Mouse (Mus musculus) forebrain, embryonic 10.5 days (tissue): ENCODE results near the gene Cdh23. TPM values are rescaled to one million over a fixed set of nuclear protein-coding genes. Genes with fewer than 3 reads are reported as not detected.

Source experiments
- DNase-seq: peaks from one replicate; pipeline ENCODE4 v3.0.0-alpha.2; 2017; ENCODE audit warnings: low spot score; ENCODE audit errors: extremely low spot score
- H3K27ac ChIP-seq: fragments of 300-500 bp; sonication (generic); 2 replicates; pipeline ENCODE4 v1.5.1; 2016; ENCODE audit warnings: mild to moderate bottlenecking
- H3K27me3 ChIP-seq: fragments of 300-500 bp; sonication (generic); 2 replicates; pipeline ENCODE4 v1.6.1; 2016; ENCODE audit warnings: mild to moderate bottlenecking; ENCODE audit not compliant: poor library complexity, severe bottlenecking
- H3K36me3 ChIP-seq: fragments of 300-500 bp; sonication (generic); replicated peaks from 2 replicates; pipeline ENCODE4 v1.6.1; 2016; ENCODE audit warnings: mild to moderate bottlenecking, moderate library complexity
- H3K4me1 ChIP-seq: fragments of 300-500 bp; sonication (generic); 2 replicates; pipeline ENCODE4 v1.6.1; 2016
- H3K4me3 ChIP-seq: fragments of 300-500 bp; sonication (generic); 2 replicates; pipeline ENCODE4 v1.5.1; 2016; ENCODE audit warnings: mild to moderate bottlenecking, moderate library complexity
- H3K9me3 ChIP-seq: fragments of 300-500 bp; sonication (generic); 2 replicates; pipeline ENCODE4 v1.6.1; 2016; ENCODE audit warnings: mild to moderate bottlenecking, moderate library complexity
- WGBS: fragments of 180-500 bp; shearing (Covaris S2); methylation state at CpG from one replicate; pipeline ENCODE4 v1.1.7; 2016; 5-methylcytosine and 5-hydroxymethylcytosine counted together
- polyA plus RNA-seq: library from polyadenylated mRNA; unstranded; fragments of >200 nt; fragmentation: Nextera tagmentation; extraction: Ambion mirVana; gene quantifications from 2 replicates; pipeline ENCODE4 v1.2.1, GENCODE M21; 2016

The Cdh23 gene
- polyA plus RNA-seq, 1 experiment from 2014 or later, result 0.32 TPM

- 80% methylated on average over 5 of the region's 5 CpGs for WGBS
- H3K4me1 ChIP-seq, result peaks cover 33% of the 10 kb centered on the region
- no peaks in the 10 kb centered on the region for H3K27me3 ChIP-seq
Observed at GRCm38 (mm10) chr10:60371596-60372386, 324.5 kb downstream of the Cdh23 start.

GRCm38 (mm10) chr10:60370601-60371061, 325.7 kb downstream of the Cdh23 start:
- no peak overlapping the region for H3K4me3 ChIP-seq
- H3K36me3 ChIP-seq, result no peaks in the 10 kb centered on the region
- H3K27ac ChIP-seq, result no peak overlapping the region
- no peak for DNase-seq
- H3K4me1 ChIP-seq, result peaks cover 31% of the 10 kb centered on the region
- no peaks in the 10 kb centered on the region for H3K9me3 ChIP-seq
- WGBS, result 78% methylated on average over 5 of the region's 5 CpGs
- H3K27me3 ChIP-seq, result no peaks in the 10 kb centered on the region

More at GRCm38 (mm10) chr10:60371596-60372386, 324.5 kb downstream of the Cdh23 start:
- Histone ChIP-seq H3K4me3 (no peak overlapping the region), H3K9me3 (no peaks in the 10 kb centered on the region), H3K36me3 (no peaks in the 10 kb centered on the region), H3K27ac (no peak overlapping the region)
- no peak for DNase-seq

- Histone ChIP-seq H3K27ac (no peak overlapping the region), H3K4me1 (peaks cover 29% of the 10 kb centered on the region), H3K9me3 (no peaks in the 10 kb centered on the region), H3K27me3 (no peaks in the 10 kb centered on the region), H3K36me3 (no peaks in the 10 kb centered on the region), H3K4me3 (no peak overlapping the region)
- 80% methylated on average over 2 of the region's 2 CpGs for WGBS
- DNase-seq, result no peak
Observed at GRCm38 (mm10) chr10:60370098-60370497, 326.2 kb downstream of the Cdh23 start.

GRCm38 (mm10) chr10:60369405-60369804, 326.9 kb downstream of the Cdh23 start:
- Histone ChIP-seq H3K27me3 (no peaks in the 10 kb centered on the region), H3K27ac (no peak overlapping the region), H3K9me3 (no peaks in the 10 kb centered on the region), H3K4me3 (no peak overlapping the region), H3K36me3 (no peaks in the 10 kb centered on the region), H3K4me1 (peaks cover 32% of the 10 kb centered on the region)
- DNase-seq, result no peak
- 91% methylated on average over 6 of the region's 6 CpGs for WGBS

GRCm38 (mm10) chr10:60367904-60368303, 328.4 kb downstream of the Cdh23 start:
- 84% methylated on average over 4 of the region's 4 CpGs for WGBS
- no peak overlapping the region for H3K27ac ChIP-seq
- H3K4me3 ChIP-seq, result no peak overlapping the region
- no peaks in the 10 kb centered on the region for H3K27me3 ChIP-seq
- H3K4me1 ChIP-seq, result peaks cover 25% of the 10 kb centered on the region
- H3K9me3 ChIP-seq, result no peaks in the 10 kb centered on the region
- DNase-seq, result no peak
- no peaks in the 10 kb centered on the region for H3K36me3 ChIP-seq

- WGBS, result 84% methylated on average over 2 of the region's 2 CpGs
Observed at GRCm38 (mm10) chr10:60367145-60367544, 329.1 kb downstream of the Cdh23 start.

GRCm38 (mm10) chr10:60363426-60363825, 332.9 kb downstream of the Cdh23 start:
- Histone ChIP-seq H3K9me3 (no peaks in the 10 kb centered on the region), H3K27ac (no peak overlapping the region), H3K36me3 (no peaks in the 10 kb centered on the region), H3K4me3 (no peak overlapping the region), H3K4me1 (peaks cover 36% of the 10 kb centered on the region), H3K27me3 (no peaks in the 10 kb centered on the region)
- DNase-seq, result no peak
- WGBS, result 72% methylated on average over 6 of the region's 6 CpGs

More at GRCm38 (mm10) chr10:60367145-60367544, 329.1 kb downstream of the Cdh23 start:
- Histone ChIP-seq H3K4me3 (no peak overlapping the region), H3K27me3 (no peaks in the 10 kb centered on the region), H3K4me1 (peaks cover 25% of the 10 kb centered on the region), H3K36me3 (no peaks in the 10 kb centered on the region), H3K27ac (no peak overlapping the region), H3K9me3 (no peaks in the 10 kb centered on the region)
- no peak for DNase-seq

GRCm38 (mm10) chr10:60362310-60362628, 334.0 kb downstream of the Cdh23 start:
- Histone ChIP-seq H3K9me3 (no peaks in the 10 kb centered on the region), H3K36me3 (no peaks in the 10 kb centered on the region), H3K4me3 (no peak overlapping the region), H3K27ac (no peak overlapping the region; the same call in 1 of the 2 replicates), H3K27me3 (no peaks in the 10 kb centered on the region), H3K4me1 (peaks cover 39% of the 10 kb centered on the region)
- 80% methylated on average over 2 of the region's 2 CpGs for WGBS
- no peak for DNase-seq

- DNase-seq, result no peak
- H3K9me3 ChIP-seq, result no peaks in the 10 kb centered on the region
- H3K36me3 ChIP-seq, result no peaks in the 10 kb centered on the region
- no peak overlapping the region for H3K4me3 ChIP-seq
- 69% methylated on average over 12 of the region's 12 CpGs for WGBS
- peaks cover 41% of the 10 kb centered on the region for H3K4me1 ChIP-seq
- H3K27me3 ChIP-seq, result no peaks in the 10 kb centered on the region
- peak overlapping the region; percentile 11 for H3K27ac ChIP-seq
Observed at GRCm38 (mm10) chr10:60361615-60362309, 334.5 kb downstream of the Cdh23 start.

GRCm38 (mm10) chr10:60358776-60359175, 337.5 kb downstream of the Cdh23 start:
- Histone ChIP-seq H3K4me3 (no peak overlapping the region), H3K27me3 (no peaks in the 10 kb centered on the region), H3K9me3 (no peaks in the 10 kb centered on the region), H3K27ac (no peak overlapping the region), H3K4me1 (peaks cover 38% of the 10 kb centered on the region), H3K36me3 (no peaks in the 10 kb centered on the region)
- 35% methylated on average over 4 of the region's 4 CpGs for WGBS
- no peak for DNase-seq

GRCm38 (mm10) chr10:60357901-60358300, 338.4 kb downstream of the Cdh23 start:
- Histone ChIP-seq H3K9me3 (no peaks in the 10 kb centered on the region), H3K27ac (no peak overlapping the region), H3K4me1 (peaks cover 43% of the 10 kb centered on the region), H3K4me3 (no peak overlapping the region), H3K36me3 (no peaks in the 10 kb centered on the region), H3K27me3 (no peaks in the 10 kb centered on the region)
- no peak for DNase-seq
- 95% methylated on average over 14 of the region's 14 CpGs for WGBS

GRCm38 (mm10) chr10:60357441-60357840, 338.8 kb downstream of the Cdh23 start:
- no peak overlapping the region for H3K27ac ChIP-seq
- WGBS, result 90% methylated on average over 4 of the region's 4 CpGs

More at GRCm38 (mm10) chr10:60357441-60357840, 338.8 kb downstream of the Cdh23 start:
- no peak for DNase-seq
- Histone ChIP-seq H3K4me3 (no peak overlapping the region), H3K9me3 (no peaks in the 10 kb centered on the region), H3K27me3 (no peaks in the 10 kb centered on the region), H3K4me1 (peaks cover 47% of the 10 kb centered on the region), H3K36me3 (no peaks in the 10 kb centered on the region)
